Mouse (Mus musculus) C2C12 (cell line): ENCODE measurements around the gene Myh4. TPM values are rescaled to one million over a fixed set of nuclear protein-coding genes. Genes with fewer than 3 reads are reported as not detected.

Experiments
- H3K27me3 ChIP-seq: one replicate; pipeline ENCODE4 v1.6.1; 2011; ENCODE audit not compliant: control insufficient read depth, insufficient read depth, insufficient read length
- H3K36me3 ChIP-seq: one replicate; pipeline ENCODE4 v1.6.1; 2011; ENCODE audit not compliant: control insufficient read depth, insufficient read depth
- H3K4me3 ChIP-seq: one replicate; pipeline ENCODE4 v1.5.1; 2011; ENCODE audit warnings: mild to moderate bottlenecking, control low read depth; ENCODE audit not compliant: poor library complexity, insufficient read depth, severe bottlenecking
- H3K79me2 ChIP-seq: one replicate; pipeline ENCODE4 v1.6.1; 2011; ENCODE audit not compliant: control insufficient read depth, insufficient read depth
- H3K79me3 ChIP-seq: one replicate; pipeline ENCODE4 v1.6.1; 2011; ENCODE audit warnings: low read depth, control low read depth
- H3ac ChIP-seq: one replicate; pipeline ENCODE3; 2011; ENCODE audit warnings: low read depth; ENCODE audit not compliant: control insufficient read depth, insufficient read length
- CEBPB ChIP-seq: IDR thresholded peaks from one replicate; pipeline ENCODE4 v1.6.1; 2011; ENCODE audit warnings: low read depth, mild to moderate bottlenecking, control low read depth, moderate library complexity
- CTCF ChIP-seq: IDR thresholded peaks from one replicate; pipeline ENCODE4 v1.5.1; 2011; ENCODE audit not compliant: control insufficient read depth, insufficient read depth, insufficient read length
- FOSL1 ChIP-seq: IDR thresholded peaks from one replicate; pipeline ENCODE4 v1.8.0; 2011; ENCODE audit warnings: mild to moderate bottlenecking, low read length; ENCODE audit not compliant: poor library complexity, insufficient read depth, severe bottlenecking
- MAX ChIP-seq: IDR thresholded peaks from one replicate; pipeline ENCODE4 v1.6.1; 2011; ENCODE audit warnings: mild to moderate bottlenecking, control low read depth
- MYOD1 ChIP-seq: IDR thresholded peaks from one replicate; pipeline ENCODE4 v1.6.1; 2011; ENCODE audit warnings: low read depth; ENCODE audit not compliant: control insufficient read depth, insufficient read length
- MYOG ChIP-seq: IDR thresholded peaks from one replicate; pipeline ENCODE4 v1.6.1; 2011; ENCODE audit not compliant: control insufficient read depth, insufficient read length; ENCODE audit errors: extremely low read depth
- USF1 ChIP-seq: IDR thresholded peaks from one replicate; pipeline ENCODE4 v1.6.1; 2011; ENCODE audit warnings: low read depth, mild to moderate bottlenecking, control low read depth, moderate library complexity
- long read RNA-seq, 2 experiments: library from polyadenylated mRNA; unstranded; transcript quantifications; one replicate each; pipeline ENCODE4 v2.0.0; 2019 to 2020
- polyA plus RNA-seq: library from polyadenylated mRNA; unstranded; fragments of >200 nt; fragmentation: generic; extraction: Trizol; gene quantifications from one replicate; pipeline ENCODE4 v1.2.1, GENCODE M21; 2012; ENCODE audit warnings: missing spikeins

Myh4 gene
- not detected for polyA plus RNA-seq
- long read RNA-seq, experiment 1 = 0 reads
- long read RNA-seq, experiment 2 = 0 reads

DNA sequence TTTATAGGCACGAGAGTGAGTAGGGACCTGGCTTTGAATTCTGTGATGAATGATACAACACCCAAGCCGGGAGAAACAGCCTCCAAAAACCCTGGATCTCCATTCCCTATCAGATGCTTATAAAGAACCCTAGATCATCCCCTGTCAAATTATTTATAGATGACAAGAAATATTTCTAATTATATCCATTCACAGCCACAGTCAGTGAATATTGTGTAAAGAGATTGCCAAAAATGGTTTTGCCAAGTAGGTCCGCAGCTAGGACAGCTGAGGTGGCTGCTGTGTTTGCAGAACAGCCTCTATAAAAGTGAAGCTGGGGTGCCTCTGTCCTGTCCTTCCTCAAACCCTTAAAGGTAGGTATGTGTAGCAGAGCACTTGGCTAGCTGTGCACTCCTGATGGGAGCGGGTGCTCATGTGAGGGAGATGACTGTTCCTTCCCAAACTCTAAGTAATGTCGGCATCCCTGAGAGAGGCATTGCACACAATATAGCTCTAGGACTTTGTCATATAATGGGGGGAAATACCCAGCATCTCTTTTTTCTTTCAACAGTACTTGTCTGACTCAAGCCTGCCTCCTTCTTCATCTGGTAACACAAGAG, at the start of gene Myh4:
Gene Myh4, plus strand, starts transcription at position 549 of the 599 bp plus-strand sequence.
- no peaks in the 10 kb centered on the region for H3K27me3 ChIP-seq

DNA sequence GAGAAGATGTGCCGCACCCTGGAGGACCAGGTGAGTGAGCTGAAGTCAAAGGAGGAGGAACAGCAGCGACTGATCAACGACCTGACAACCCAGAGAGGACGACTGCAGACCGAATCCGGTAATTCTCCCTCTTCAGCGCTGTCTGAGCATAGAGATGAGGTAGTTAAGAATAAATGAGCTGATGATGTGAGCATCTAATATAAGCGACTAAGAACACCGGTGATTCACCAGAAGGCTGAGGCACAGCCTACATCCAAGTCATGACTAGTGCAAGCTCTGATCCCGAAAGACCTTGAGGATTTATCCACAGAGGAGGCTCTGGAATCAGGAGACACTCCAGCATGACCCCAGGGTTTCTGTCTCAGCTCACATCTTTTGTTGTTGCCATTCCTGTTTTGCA, 47.5 kb upstream of the Myh4 start:
- H3K4me3 ChIP-seq = no peak overlapping the region
- H3K79me2 ChIP-seq = no peaks in the 10 kb centered on the region
- H3K27me3 ChIP-seq = no peaks in the 10 kb centered on the region
- no peak for TF ChIP-seq CEBPB
- no peak for TF ChIP-seq MYOD1
- no peak for TF ChIP-seq USF1
- TF ChIP-seq CTCF = no peak
- TF ChIP-seq MYOG = no peak
- TF ChIP-seq FOSL1 = no peak
- TF ChIP-seq MAX = no peak
- no peaks in the 10 kb centered on the region for H3K36me3 ChIP-seq
- H3ac ChIP-seq = no peak overlapping the region
- no peaks in the 10 kb centered on the region for H3K79me3 ChIP-seq

More for the DNA sequence above, at the start of gene Myh4:
- TF ChIP-seq CTCF (no peak), MYOG (no peak), CEBPB (no peak), MAX (no peak), USF1 (no peak), MYOD1 (no peak), FOSL1 (no peak)
- H3K36me3 ChIP-seq = no peaks in the 10 kb centered on the region
- no peak within 1 kb of the TSS for H3ac ChIP-seq
- no peak within 1 kb of the TSS for H3K4me3 ChIP-seq
- no peaks in the 10 kb centered on the region for H3K79me3 ChIP-seq
- H3K79me2 ChIP-seq = no peaks in the 10 kb centered on the region

DNA sequence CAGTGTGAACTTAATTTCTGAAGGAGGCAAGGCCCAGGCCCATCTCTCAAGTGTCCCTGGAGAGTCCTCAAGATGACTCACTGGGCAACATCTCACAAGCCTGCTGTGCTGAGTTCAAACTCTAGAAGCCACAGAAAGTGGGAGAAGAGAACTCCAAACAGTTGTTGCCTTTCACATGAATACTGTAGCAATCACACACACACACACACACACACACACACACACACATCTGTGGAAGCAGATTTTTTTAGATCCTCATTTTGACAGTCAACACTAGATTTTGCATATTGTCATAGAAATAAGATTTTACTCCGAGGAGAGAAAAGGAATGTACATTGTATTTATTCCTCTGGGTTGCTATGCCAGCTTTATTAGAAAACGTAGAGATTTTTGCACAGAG, 47.0 kb upstream of the Myh4 start:
- Histone ChIP-seq H3K36me3 (no peaks in the 10 kb centered on the region), H3ac (no peak overlapping the region), H3K4me3 (no peak overlapping the region), H3K79me2 (no peaks in the 10 kb centered on the region), H3K79me3 (no peaks in the 10 kb centered on the region), H3K27me3 (no peaks in the 10 kb centered on the region)
- TF ChIP-seq FOSL1 = no peak
- TF ChIP-seq MYOD1 = no peak

DNA sequence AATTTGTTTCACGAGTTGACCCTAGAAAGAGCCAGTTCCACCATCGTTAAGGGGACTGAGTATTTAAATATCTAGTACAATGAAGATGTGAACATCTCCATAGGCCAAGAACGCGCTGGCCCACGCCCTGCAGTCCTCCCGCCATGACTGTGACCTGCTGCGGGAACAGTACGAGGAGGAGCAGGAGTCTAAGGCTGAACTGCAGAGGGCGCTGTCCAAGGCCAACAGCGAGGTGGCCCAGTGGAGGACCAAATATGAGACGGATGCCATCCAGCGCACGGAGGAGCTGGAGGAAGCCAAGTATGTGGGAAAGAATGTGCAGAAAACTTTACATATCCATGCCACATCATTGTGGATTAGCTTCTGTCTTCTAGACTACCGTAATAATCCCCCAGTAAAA, 46.3 kb upstream of the Myh4 start:
- Histone ChIP-seq H3K27me3 (no peaks in the 10 kb centered on the region), H3K79me3 (no peaks in the 10 kb centered on the region), H3K36me3 (no peaks in the 10 kb centered on the region), H3K4me3 (no peak overlapping the region), H3ac (no peak overlapping the region), H3K79me2 (no peaks in the 10 kb centered on the region)
- no peak for TF ChIP-seq MYOG

DNA sequence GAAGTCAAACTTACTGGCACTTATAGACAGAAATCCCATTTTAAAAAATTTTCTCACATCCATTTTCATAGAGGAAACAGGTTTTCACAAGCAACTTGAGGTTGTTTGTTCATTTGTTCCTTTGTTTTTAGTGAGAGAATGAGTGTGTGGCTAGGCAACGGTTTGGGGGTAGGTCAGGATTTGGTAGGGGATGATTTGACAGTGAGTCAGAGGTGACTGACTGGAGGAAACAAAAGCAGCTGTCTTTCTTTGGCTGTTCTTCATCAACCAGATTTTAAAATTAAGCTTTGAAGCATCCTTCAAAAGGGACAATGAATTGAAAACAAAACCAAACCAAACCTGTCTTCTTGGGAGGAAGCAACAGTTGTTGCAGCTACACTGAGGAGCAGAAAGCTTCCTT, 38.5 kb upstream of the Myh4 start:
- Histone ChIP-seq H3K79me3 (no peaks in the 10 kb centered on the region), H3K27me3 (no peaks in the 10 kb centered on the region), H3K79me2 (no peaks in the 10 kb centered on the region), H3K4me3 (no peak overlapping the region), H3ac (no peak overlapping the region), H3K36me3 (no peaks in the 10 kb centered on the region)
- TF ChIP-seq USF1 (no peak), MYOD1 (peak; percentile 63), CEBPB (no peak)

DNA sequence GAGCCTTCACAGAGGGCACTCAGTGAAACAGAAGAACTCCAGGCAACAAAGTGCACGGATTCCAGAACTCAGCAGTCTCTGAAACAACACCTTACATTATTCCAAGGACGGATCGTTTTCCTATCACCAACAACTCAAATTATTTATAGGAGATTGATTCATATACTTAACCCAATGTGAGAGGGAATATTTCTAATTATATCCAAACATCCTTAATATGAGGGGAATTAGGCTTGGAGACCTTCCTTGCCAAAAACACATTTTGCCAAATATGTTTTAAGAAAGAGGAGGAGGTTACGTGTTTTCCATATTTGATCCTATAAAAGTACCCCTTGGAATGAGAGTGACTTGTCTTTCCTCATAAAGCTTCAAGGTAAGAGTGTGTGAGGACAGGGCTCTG, 38.1 kb upstream of the Myh4 start, which contains the start of gene Myh1:
Gene Myh1, plus strand, starts transcription at position 301 of the 400 bp plus-strand sequence.
- H3K36me3 ChIP-seq = no peaks in the 10 kb centered on the region
- H3K79me2 ChIP-seq = no peaks in the 10 kb centered on the region
- no peak within 1 kb of the TSS for H3ac ChIP-seq
- H3K4me3 ChIP-seq = no peak within 1 kb of the TSS
- H3K79me3 ChIP-seq = no peaks in the 10 kb centered on the region
- no peaks in the 10 kb centered on the region for H3K27me3 ChIP-seq
- TF ChIP-seq USF1 = no peak
- TF ChIP-seq MAX = no peak
- TF ChIP-seq CEBPB = no peak
- TF ChIP-seq CTCF = no peak
- TF ChIP-seq MYOD1 = no peak
- no peak for TF ChIP-seq MYOG
- TF ChIP-seq FOSL1 = no peak
